Mouse (Mus musculus): ENCODE measurements around the gene Creb5.

- no peak for TF ChIP-seq EP300 (IDR thresholded peaks at IDR 0.05; ENCODE audit: insufficient read depth, low read depth, low read length)
- no peak for TF ChIP-seq CTCF (IDR thresholded peaks at IDR 0.05)
Observed at GRCm38 (mm10) chr6:53363535-53363934, 76.5 kb downstream of the Creb5 start.

Measured in heart, adult 2 months (tissue).